19 mouse cellular contexts compared by ENCODE assay signal in the genomic region with DNA sequence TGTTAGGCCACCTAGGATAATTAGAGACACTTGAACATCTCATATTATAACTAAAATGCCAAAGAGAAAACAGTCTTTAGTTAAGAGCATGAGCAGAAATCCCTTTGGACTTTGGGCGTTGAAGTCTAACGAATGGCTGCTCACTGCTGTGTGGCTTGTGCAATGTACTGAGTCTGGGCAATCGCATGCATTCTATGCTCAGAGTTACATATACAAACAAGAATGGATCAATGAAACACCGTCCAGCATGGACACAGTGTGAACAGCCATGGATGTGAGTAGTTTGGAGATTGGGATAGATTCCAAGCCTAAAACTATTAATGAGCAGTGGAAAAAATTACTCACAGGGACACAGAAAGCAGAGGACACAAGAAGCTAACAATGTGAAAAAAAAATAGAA.
"Had no signal": no experiment of that assay in that cellular context is flagged by ENCODE, and none has a peak within 500 bp of the region (broad histone marks: within the 10 kb centered on the region; RNA-seq: fewer than 3 reads in every experiment).

No protein-coding gene starts in this region.

- H3K27me3 ChIP-seq: limb, embryonic 13.5 days had no signal

- DNase-seq: kidney, adult 2 months; kidney, postnatal 25 days; layer of hippocampus, adult 9-11 months; lung, adult 18-20 months; lung, postnatal 10 days; lung, postnatal 4 days; midbrain, embryonic 14.5 days; right cerebral cortex, postnatal 14 days; right cerebral cortex, postnatal 4 days; thymus, adult 18-20 months; thymus, postnatal 36 days had no signal

- H3K9ac ChIP-seq: limb, embryonic 13.5 days had no signal

- H3K27ac ChIP-seq: kidney, postnatal 0 days; layer of hippocampus, adult 2 months; limb, embryonic 10.5 days; limb, embryonic 13.5 days; stomach, postnatal 0 days had no signal

- H3K9me3 ChIP-seq: limb, embryonic 10.5 days; limb, embryonic 13.5 days had no signal

- H3K4me3 ChIP-seq: layer of hippocampus, adult 2 months; limb, embryonic 10.5 days; limb, embryonic 13.5 days had no signal

- ATAC-seq: inflammation-experienced regulatory T-cells, adult 6 months; intestine, embryonic 16.5 days had no signal

- H3K4me2 ChIP-seq: limb, embryonic 13.5 days; midbrain, embryonic 11.5 days had no signal

- H3K36me3 ChIP-seq: limb, embryonic 10.5 days; limb, embryonic 13.5 days had no signal
